Mouse (Mus musculus): ENCODE data around the gene Sox10.

DNA sequence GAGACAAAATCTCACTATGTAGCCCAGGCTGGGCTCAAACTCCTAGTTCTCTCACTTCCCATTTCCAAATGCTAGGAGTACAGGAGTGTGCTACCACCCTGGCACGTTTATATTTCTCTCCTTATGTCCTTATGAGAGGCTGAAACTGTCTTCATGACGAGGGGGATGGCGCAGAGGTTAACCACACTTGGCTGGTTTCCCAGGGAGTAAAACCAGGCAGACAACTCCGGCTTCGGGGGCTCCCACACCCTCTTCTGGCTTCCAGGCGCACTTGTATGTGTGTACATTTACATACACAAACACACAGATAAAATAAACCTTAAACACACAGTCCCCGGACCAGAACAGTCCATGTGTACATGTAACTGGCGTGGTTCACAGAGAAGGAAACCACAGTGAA is 21.0 kb downstream of the Sox10 start:
- TF ChIP-seq CTCF (IDR thresholded peaks at IDR 0.05) (no peak), EP300 (IDR thresholded peaks at IDR 0.05) (no peak)
